ENCODE assay signal across 8 mouse cellular contexts in genomic region chr9:108065491-108066011, GRCm38 (mm10). TPM values are rescaled to one million over a fixed set of nuclear protein-coding genes. Genes with fewer than 3 reads are reported as not detected.
A peak's percentile ranks its signal among the peaks of the same experiment; 100 is the strongest.
DNase-seq lines count a peak whose midpoint lies in the region; ATAC-seq and TF ChIP-seq lines count a peak whose summit lies in the region.

No protein-coding gene starts in this region.

- no peak overlapping the region for H3K9ac ChIP-seq in heart, adult 2 months (ENCODE audit: low read depth, low read length)
- H3K9ac ChIP-seq in heart, embryonic 11.5 days (ENCODE audit: low read depth, low read length), result no peak overlapping the region
- H3K9ac ChIP-seq in forebrain, embryonic 15.5 days (replicated peaks), result no peak overlapping the region
- no peak overlapping the region for H3K9ac ChIP-seq in kidney, embryonic 14.5 days (ENCODE audit: low read depth, low read length)

- H3K4me3 ChIP-seq in heart, adult 2 months, result no peak overlapping the region
- H3K4me3 ChIP-seq in heart, embryonic 11.5 days (ENCODE audit: low read depth, low read length), result no peak overlapping the region
- H3K4me3 ChIP-seq in forebrain, embryonic 15.5 days, result no peak overlapping the region
- no peak overlapping the region for H3K4me3 ChIP-seq in kidney, embryonic 14.5 days (ENCODE audit: low read length)

- no peaks in the 10 kb centered on the region for H3K27me3 ChIP-seq in heart, adult 2 months (ENCODE audit: control insufficient read depth, insufficient read depth, low read length)
- H3K27me3 ChIP-seq in heart, embryonic 11.5 days (ENCODE audit: control insufficient read depth, insufficient read depth, low read length), result no peaks in the 10 kb centered on the region
- H3K27me3 ChIP-seq in forebrain, embryonic 15.5 days, result no peaks in the 10 kb centered on the region
- H3K27me3 ChIP-seq in kidney, embryonic 14.5 days (ENCODE audit: control insufficient read depth, insufficient read depth, low read length), result no peaks in the 10 kb centered on the region

- ATAC-seq in heart, embryonic 11.5 days (replicated peaks; ENCODE audit: insufficient number of reproducible peaks, low FRiP score, low TSS enrichment), result no peak
- peak; percentile 51; the same call in 1 of the 2 replicates for ATAC-seq in forebrain, embryonic 15.5 days (replicated peaks)
- ATAC-seq in kidney, embryonic 14.5 days (ENCODE audit: low FRiP score, low TSS enrichment), result 0 out of 2 replicates have a peak, but pooled peaks have one; percentile 55

- peaks cover 1% of the 10 kb centered on the region; the same call in 1 of the 2 replicates for H3K4me1 ChIP-seq in heart, adult 2 months (ENCODE audit: control insufficient read depth, insufficient read depth, low read length)
- 0 out of 2 replicates have a peak, but pooled peaks cover 2% of the 10 kb centered on the region for H3K4me1 ChIP-seq in heart, embryonic 11.5 days (ENCODE audit: control insufficient read depth, insufficient read depth, low read length)
- H3K4me1 ChIP-seq in forebrain, embryonic 15.5 days, result no peaks in the 10 kb centered on the region
- H3K4me1 ChIP-seq in kidney, embryonic 14.5 days (ENCODE audit: control insufficient read depth, insufficient read depth, low read length), result no peaks in the 10 kb centered on the region

- H3K79me2 ChIP-seq in heart, adult 2 months (replicated peaks; ENCODE audit: control insufficient read depth, insufficient read depth, low read length), result no peaks in the 10 kb centered on the region

- H3K36me3 ChIP-seq in heart, adult 2 months (ENCODE audit: control insufficient read depth, insufficient read depth, low read length), result no peaks in the 10 kb centered on the region
- peaks cover 11% of the 10 kb centered on the region for H3K36me3 ChIP-seq in heart, embryonic 11.5 days (ENCODE audit: control insufficient read depth, insufficient read depth, low read length)
- peaks cover 20% of the 10 kb centered on the region; the same call in 1 of the 2 replicates for H3K36me3 ChIP-seq in forebrain, embryonic 15.5 days
- H3K36me3 ChIP-seq in kidney, embryonic 14.5 days (ENCODE audit: control insufficient read depth, insufficient read depth, low read length), result peaks cover 57% of the 10 kb centered on the region

- 36% methylated on average over 5 of the region's 5 CpGs for WGBS in heart, adult 2 months
- WGBS in heart, embryonic 11.5 days (ENCODE audit: insufficient replicate concordance), result 28% methylated on average over 5 of the region's 5 CpGs
- WGBS in forebrain, embryonic 15.5 days, result 44% methylated on average over 5 of the region's 5 CpGs
- 40% methylated on average over 5 of the region's 5 CpGs for WGBS in kidney, embryonic 14.5 days

- no peak overlapping the region for H3K4me2 ChIP-seq in heart, embryonic 11.5 days
- H3K4me2 ChIP-seq in forebrain, embryonic 15.5 days (replicated peaks), result no peak overlapping the region
- H3K4me2 ChIP-seq in kidney, embryonic 14.5 days (replicated peaks; ENCODE audit: low read depth, low read length), result no peak overlapping the region

- H3K27ac ChIP-seq in heart, adult 2 months, result no peak overlapping the region
- H3K27ac ChIP-seq in heart, embryonic 11.5 days (ENCODE audit: low read depth, low read length), result no peak overlapping the region
- H3K27ac ChIP-seq in forebrain, embryonic 15.5 days (replicated peaks), result no peak overlapping the region
- H3K27ac ChIP-seq in kidney, embryonic 14.5 days (ENCODE audit: low read depth, low read length), result no peak overlapping the region

- TF ChIP-seq POLR2A in heart, adult 2 months (IDR thresholded peaks at IDR 0.05; ENCODE audit: insufficient read depth, low read depth, low read length), result no peak

- DNase-seq in heart, adult 2 months, result peak; percentile 59 to 65
- peak; percentile 43 for DNase-seq in CD4-positive helper T cell, adult 2 months (ENCODE audit: low read depth, low spot score)
- peak; percentile 66 for DNase-seq in c-Kit-positive CD71-negative TER-119-negative erythroid progenitor cells, embryonic 14.5 days (ENCODE audit: low read depth)
- DNase-seq in lung, adult 18-20 months, result peak; percentile 51
- peak; percentile 88 for DNase-seq in skeletal muscle tissue, adult 2 months (ENCODE audit: low read depth, low spot score)

- peak; percentile 85 for TF ChIP-seq CTCF in heart, adult 2 months (IDR thresholded peaks at IDR 0.05)

- no peaks in the 10 kb centered on the region for H3K9me3 ChIP-seq in heart, embryonic 11.5 days (replicated peaks; ENCODE audit: control insufficient read depth, low read length)
- no peaks in the 10 kb centered on the region for H3K9me3 ChIP-seq in forebrain, embryonic 15.5 days
- no peaks in the 10 kb centered on the region for H3K9me3 ChIP-seq in kidney, embryonic 14.5 days (ENCODE audit: control insufficient read depth, low read length)

- no peak for TF ChIP-seq EP300 in heart, adult 2 months (IDR thresholded peaks at IDR 0.05; ENCODE audit: insufficient read depth, low read depth, low read length)

- intact Hi-C loops in heart, adult 2 months (cut with DNase I), result loop anchor here (10.0 kb wide), 1 partner anchor 291 kb away; the partner anchor contains the start of gene Rbm5

RNA-seq across cellular contexts. Expression of gene Amigo3, which starts 12.6 kb away (rescaled TPM):
- total RNA-seq in heart, adult 2 months (2021), result 1 to 10 TPM; 1.5 to 2.0 TPM
- polyA plus RNA-seq in heart, adult 2 months (2012; rRNA removed), result 3.1 and 5.1 TPM in 2 replicates
- 1.1 and 1.9 TPM in 2 replicates for polyA plus RNA-seq in heart, embryonic 11.5 days (2014; fragmentation: Nextera tagmentation; extraction: Ambion mirVana)
- polyA plus RNA-seq in forebrain, embryonic 15.5 days (2015; fragmentation: Nextera tagmentation; extraction: Ambion mirVana), result 3.2 and 3.4 TPM in 2 replicates
- 1.6 and 2.1 TPM in 2 replicates for polyA plus RNA-seq in kidney, embryonic 14.5 days (2014; fragmentation: Nextera tagmentation; extraction: Ambion mirVana)

RNA-seq across cellular contexts. Expression of gene Mst1, which starts 14.7 kb away (rescaled TPM):
- total RNA-seq in heart, adult 2 months (2021), result not detected
- 0.59 TPM in 1 of 2 replicates, not detected in the other for polyA plus RNA-seq in heart, adult 2 months (2012; rRNA removed)
- 1.4 and 1.8 TPM in 2 replicates for polyA plus RNA-seq in heart, embryonic 11.5 days (2014; fragmentation: Nextera tagmentation; extraction: Ambion mirVana)
- 0.37 TPM in 1 of 2 replicates, not detected in the other for polyA plus RNA-seq in forebrain, embryonic 15.5 days (2015; fragmentation: Nextera tagmentation; extraction: Ambion mirVana)
- polyA plus RNA-seq in kidney, embryonic 14.5 days (2014; fragmentation: Nextera tagmentation; extraction: Ambion mirVana), result not detected in 2 replicates

RNA-seq across cellular contexts. Expression of gene Gmppb, which starts 16.5 kb away (rescaled TPM):
- total RNA-seq in heart, adult 2 months (2021), result 10 to 100 TPM; 10.1 to 10.2 TPM
- 9.6 and 11.2 TPM in 2 replicates for polyA plus RNA-seq in heart, adult 2 months (2012; rRNA removed)
- polyA plus RNA-seq in heart, embryonic 11.5 days (2014; fragmentation: Nextera tagmentation; extraction: Ambion mirVana), result 24.0 and 24.5 TPM in 2 replicates
- polyA plus RNA-seq in forebrain, embryonic 15.5 days (2015; fragmentation: Nextera tagmentation; extraction: Ambion mirVana), result 19.9 and 22.2 TPM in 2 replicates
- 19.8 and 20.8 TPM in 2 replicates for polyA plus RNA-seq in kidney, embryonic 14.5 days (2014; fragmentation: Nextera tagmentation; extraction: Ambion mirVana)

RNA-seq across cellular contexts. Expression of gene Rnf123, which starts 17.6 kb away (rescaled TPM):
- total RNA-seq in heart, adult 2 months (2021), result 10 to 100 TPM; 79.3 to 86.7 TPM
- polyA plus RNA-seq in heart, adult 2 months (2012; rRNA removed), result 114 and 126 TPM in 2 replicates
- polyA plus RNA-seq in heart, embryonic 11.5 days (2014; fragmentation: Nextera tagmentation; extraction: Ambion mirVana), result 23.4 and 27.2 TPM in 2 replicates
- polyA plus RNA-seq in forebrain, embryonic 15.5 days (2015; fragmentation: Nextera tagmentation; extraction: Ambion mirVana), result 45.4 and 49.0 TPM in 2 replicates
- polyA plus RNA-seq in kidney, embryonic 14.5 days (2014; fragmentation: Nextera tagmentation; extraction: Ambion mirVana), result 20.0 and 30.9 TPM in 2 replicates

RNA-seq across cellular contexts. Expression of gene Apeh, which starts 28.9 kb away (rescaled TPM):
- total RNA-seq in heart, adult 2 months (2021), result 10 to 100 TPM; 37.6 to 39.3 TPM
- polyA plus RNA-seq in heart, adult 2 months (2012; rRNA removed), result 58.0 and 92.7 TPM in 2 replicates
- polyA plus RNA-seq in heart, embryonic 11.5 days (2014; fragmentation: Nextera tagmentation; extraction: Ambion mirVana), result 64.5 and 70.7 TPM in 2 replicates
- polyA plus RNA-seq in forebrain, embryonic 15.5 days (2015; fragmentation: Nextera tagmentation; extraction: Ambion mirVana), result 42.3 and 50.5 TPM in 2 replicates
- polyA plus RNA-seq in kidney, embryonic 14.5 days (2014; fragmentation: Nextera tagmentation; extraction: Ambion mirVana), result 55.2 and 57.8 TPM in 2 replicates
